10 mouse cellular contexts compared by ENCODE assay signal in the genomic region with DNA sequence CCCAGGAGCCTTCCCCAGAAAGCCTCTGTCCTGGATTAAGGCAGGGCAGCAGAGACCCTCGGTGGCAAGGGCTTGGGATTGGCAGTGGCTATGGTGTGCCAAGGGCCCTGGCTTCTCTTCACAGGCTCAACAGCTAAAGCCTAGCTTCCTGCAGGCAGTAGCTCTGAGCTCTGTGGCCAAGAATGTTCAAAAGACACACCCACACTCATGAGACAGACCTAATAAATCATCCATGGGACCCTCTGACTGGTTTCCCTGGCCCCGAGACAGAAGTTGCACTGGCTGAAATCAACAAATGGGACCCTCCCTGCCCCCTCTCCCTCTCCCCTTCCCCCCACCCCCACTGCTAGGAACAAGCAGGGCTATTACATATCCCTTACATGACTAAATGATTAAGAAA. TPM values are rescaled to one million over a fixed set of nuclear protein-coding genes. Genes with fewer than 3 reads are reported as not detected.
DNase-seq lines count a peak whose midpoint lies in the region; ATAC-seq and TF ChIP-seq lines count a peak whose summit lies in the region.
"Had no signal": no experiment of that assay in that cellular context is flagged by ENCODE, and none has a peak within 500 bp of the region (broad histone marks: within the 10 kb centered on the region; RNA-seq: fewer than 3 reads in every experiment).

No protein-coding gene starts in this region.

- H3K27me3 ChIP-seq in heart, embryonic 10.5 days (ENCODE audit: insufficient read depth, poor library complexity, severe bottlenecking): no peaks in the 10 kb centered on the region
- H3K27me3 ChIP-seq in lung, embryonic 16.5 days (ENCODE audit: control insufficient read depth, insufficient read depth, low read depth, low read length): no peaks in the 10 kb centered on the region
- H3K27me3 ChIP-seq in intestine, embryonic 16.5 days (replicated peaks; ENCODE audit: control insufficient read depth, insufficient read depth, low read length): no peaks in the 10 kb centered on the region
- no peaks in the 10 kb centered on the region for H3K27me3 ChIP-seq in stomach, postnatal 0 days (ENCODE audit: control insufficient read depth, insufficient read depth, low read length)
- H3K27me3 ChIP-seq: CH12.LX had no signal

- no peak for DNase-seq in heart, embryonic 10.5 days (ENCODE audit: low spot score)
- DNase-seq in heart, postnatal 4 days: no peak
- no peak for DNase-seq in lung, postnatal 25 days (ENCODE audit: low spot score)
- no peak for DNase-seq in stomach, postnatal 0 days (ENCODE audit: low spot score)
- DNase-seq in left cerebral cortex, postnatal 14 days (ENCODE audit: low spot score in 2 of 2): no peak
- DNase-seq in cerebellum, adult 8-10 months: no peak

- ATAC-seq in lung, embryonic 16.5 days (ENCODE audit: low read depth): peak; percentile 94
- ATAC-seq in intestine, embryonic 16.5 days: peak; percentile 76
- ATAC-seq in stomach, postnatal 0 days (ENCODE audit: low FRiP score, low TSS enrichment): peak; percentile 61; the same call in 1 of the 2 replicates

- 43% methylated on average over 2 of the region's 2 CpGs for WGBS in heart, embryonic 10.5 days
- WGBS in lung, embryonic 16.5 days: 11% methylated on average over 2 of the region's 2 CpGs
- 16% methylated on average over 2 of the region's 2 CpGs for WGBS in intestine, embryonic 16.5 days
- WGBS in stomach, postnatal 0 days: 11% methylated on average over 2 of the region's 2 CpGs

- intact Hi-C loops in left cerebral cortex, postnatal 14 days (cut with DNase I): no loop called here

- TF ChIP-seq CTCF in stomach, postnatal 0 days (IDR thresholded peaks at IDR 0.05; ENCODE audit: low read depth): no peak

- H3K9ac ChIP-seq in lung, embryonic 16.5 days (ENCODE audit: low read length): no peak overlapping the region
- H3K9ac ChIP-seq in intestine, embryonic 16.5 days (ENCODE audit: low read depth, low read length): no peak overlapping the region
- H3K9ac ChIP-seq in stomach, postnatal 0 days (ENCODE audit: low read length): no peak overlapping the region

- H3K9me3 ChIP-seq in heart, embryonic 10.5 days: no peaks in the 10 kb centered on the region
- H3K9me3 ChIP-seq in lung, embryonic 16.5 days (ENCODE audit: control insufficient read depth, low read length): no peaks in the 10 kb centered on the region
- no peaks in the 10 kb centered on the region for H3K9me3 ChIP-seq in intestine, embryonic 16.5 days (ENCODE audit: control insufficient read depth, low read length)
- H3K9me3 ChIP-seq in stomach, postnatal 0 days (ENCODE audit: control insufficient read depth, low read length): no peaks in the 10 kb centered on the region
- H3K9me3 ChIP-seq: midbrain, embryonic 10.5 days had no signal

- H3K27ac ChIP-seq in heart, embryonic 10.5 days: peak overlapping the region; percentile 47
- H3K27ac ChIP-seq in lung, embryonic 16.5 days (ENCODE audit: low read length): peak overlapping the region; percentile 70
- peak overlapping the region; percentile 50 for H3K27ac ChIP-seq in intestine, embryonic 16.5 days (ENCODE audit: low read length)
- peak overlapping the region; percentile 73 for H3K27ac ChIP-seq in stomach, postnatal 0 days (replicated peaks)
- H3K27ac ChIP-seq: midbrain, embryonic 10.5 days had no signal

- TF ChIP-seq EP300 in stomach, postnatal 0 days (optimal IDR thresholded peaks at IDR 0.05): no peak

- H3K36me3 ChIP-seq in heart, embryonic 10.5 days: no peaks in the 10 kb centered on the region
- no peaks in the 10 kb centered on the region for H3K36me3 ChIP-seq in lung, embryonic 16.5 days (ENCODE audit: control insufficient read depth, insufficient read depth, low read length)
- H3K36me3 ChIP-seq in intestine, embryonic 16.5 days (ENCODE audit: control insufficient read depth, insufficient read depth, low read length): no peaks in the 10 kb centered on the region
- H3K36me3 ChIP-seq in stomach, postnatal 0 days (ENCODE audit: control insufficient read depth, insufficient read depth, low read length): no peaks in the 10 kb centered on the region
- H3K36me3 ChIP-seq: midbrain, embryonic 10.5 days had no signal

- H3K4me1 ChIP-seq in heart, embryonic 10.5 days: peaks cover 26% of the 10 kb centered on the region
- H3K4me1 ChIP-seq in lung, embryonic 16.5 days (replicated peaks; ENCODE audit: control insufficient read depth, insufficient read depth, low read length): peaks cover 19% of the 10 kb centered on the region
- H3K4me1 ChIP-seq in intestine, embryonic 16.5 days (ENCODE audit: control insufficient read depth, insufficient read depth, low read length): peaks cover 16% of the 10 kb centered on the region
- 0 out of 2 replicates have a peak, but pooled peaks cover 2% of the 10 kb centered on the region for H3K4me1 ChIP-seq in stomach, postnatal 0 days (replicated peaks; ENCODE audit: control insufficient read depth, insufficient read depth)
- H3K4me1 ChIP-seq: midbrain, embryonic 10.5 days had no signal

- H3K4me3 ChIP-seq in heart, embryonic 10.5 days: no peak overlapping the region
- no peak overlapping the region for H3K4me3 ChIP-seq in lung, embryonic 16.5 days (ENCODE audit: low read length)
- no peak overlapping the region for H3K4me3 ChIP-seq in intestine, embryonic 16.5 days (ENCODE audit: low read length)
- no peak overlapping the region for H3K4me3 ChIP-seq in stomach, postnatal 0 days (ENCODE audit: low read depth, low read length)
- H3K4me3 ChIP-seq: midbrain, embryonic 10.5 days had no signal

- no peak overlapping the region for H3K4me2 ChIP-seq in lung, embryonic 16.5 days (ENCODE audit: low read depth, low read length)
- H3K4me2 ChIP-seq in intestine, embryonic 16.5 days (ENCODE audit: low read depth, low read length): no peak overlapping the region
- no peak overlapping the region for H3K4me2 ChIP-seq in stomach, postnatal 0 days (replicated peaks; ENCODE audit: low read depth)

RNA-seq across cellular contexts. Expression of gene Rerg, which starts 44.1 kb away (rescaled TPM):
- polyA plus RNA-seq in heart, embryonic 10.5 days (2016; fragmentation: Nextera tagmentation; extraction: Ambion mirVana): 3.8 and 6.8 TPM in 2 replicates
- total RNA-seq in heart, postnatal 4 days (2021): 1 to 10 TPM; 7.0 to 9.1 TPM
- 24.9 and 25.0 TPM in 2 replicates for polyA plus RNA-seq in lung, embryonic 16.5 days (2015; fragmentation: Nextera tagmentation; extraction: Ambion mirVana)
- polyA plus RNA-seq in intestine, embryonic 16.5 days (2015; fragmentation: Nextera tagmentation; extraction: Ambion mirVana): 18.2 TPM in 2 replicates
- polyA plus RNA-seq in stomach, postnatal 0 days (2015; fragmentation: Nextera tagmentation; extraction: Ambion mirVana): 22.5 and 23.9 TPM in 2 replicates
- 1 to 10 TPM; 8.1 to 9.3 TPM for total RNA-seq in left cerebral cortex, postnatal 14 days (2021)
- total RNA-seq: CH12.LX had no signal
